Mouse (Mus musculus) cortical plate, adult 2 months (tissue): Measurements from ENCODE around the gene Cradd.

Experiments
- CTCF ChIP-seq: fragments of 200-500 bp; IDR thresholded peaks from 2 replicates; pipeline ENCODE4 v1.5.1; 2011; ENCODE audit warnings: mild to moderate bottlenecking, control low read depth, low read length; ENCODE audit not compliant: insufficient read depth; ENCODE audit errors: extremely low read depth
- POLR2A ChIP-seq: fragments of 200-500 bp; IDR thresholded peaks from 2 replicates; pipeline ENCODE4 v1.6.1; 2011; ENCODE audit warnings: mild to moderate bottlenecking, low read length, control low read depth; ENCODE audit not compliant: insufficient read depth; ENCODE audit errors: extremely low read depth

DNA sequence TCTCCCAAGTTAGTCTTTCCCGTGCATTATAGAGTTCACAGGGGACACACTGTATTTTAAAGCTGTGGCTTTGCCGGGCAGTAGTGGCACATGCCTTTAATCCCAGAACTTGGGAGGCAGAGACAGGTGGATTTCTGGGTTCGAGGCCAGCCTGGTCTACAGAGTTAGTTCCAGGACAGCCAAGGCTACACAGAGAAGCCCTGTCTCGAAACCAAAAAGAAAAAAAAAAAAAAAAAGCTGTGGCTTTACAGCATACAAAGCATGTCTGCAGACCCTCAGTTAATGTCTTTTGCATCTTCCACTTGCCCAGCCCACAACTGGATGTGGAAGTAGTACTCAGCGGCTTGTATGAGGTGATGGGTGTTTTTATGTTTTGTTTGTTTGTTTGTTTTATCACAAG, 13.7 kb upstream of the Cradd start:
- TF ChIP-seq CTCF (no peak), POLR2A (no peak)
